Mouse (Mus musculus) embryonic stem cell, embryonic (primary cell): ENCODE measurements around the gene Sdc1.

Source experiments
- CTCF ChIA-PET, 4 experiments: fragments of 300-600 bp in 2 of 4; fragments of 350-600 bp in 2 of 4; sonication (Branson Sonifier 250); formaldehyde crosslinking; loops; one replicate each; lab custom pipeline; 2022; ENCODE audit warnings: inconsistent platforms in 2 of 4; lab: Charles Lee
- POLR2A ChIA-PET, 4 experiments: fragments of 300-600 bp in 2 of 4; fragments of 350-600 bp in 2 of 4; sonication (Branson Sonifier 250); formaldehyde crosslinking; loops; one replicate each; lab custom pipeline; 2022; ENCODE audit warnings: antibody characterized with exemption in 4 of 4, inconsistent platforms in 1 of 4; lab: Charles Lee

The Sdc1 gene

DNA sequence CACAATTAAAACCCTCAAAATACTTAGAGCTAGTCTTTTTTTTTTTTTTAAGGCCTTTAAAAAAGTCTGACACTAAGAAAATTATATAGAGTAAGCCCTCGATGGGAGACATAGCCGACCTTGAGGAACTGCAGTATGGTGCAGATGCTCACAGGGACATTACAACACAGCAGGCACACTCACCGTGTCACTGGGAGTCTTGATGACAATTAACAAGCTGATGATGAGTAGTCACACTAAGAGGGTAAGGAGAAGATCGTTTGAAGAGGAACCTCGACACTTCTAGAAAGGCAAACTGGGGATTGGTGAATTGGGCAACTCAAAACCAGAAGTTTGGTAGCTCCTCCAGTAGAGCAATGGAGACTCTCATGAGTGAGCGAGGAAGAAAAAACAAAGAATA, 60.6 kb downstream of the Sdc1 start:
- ChIA-PET POLR2A (interaction anchor here in 1 of 4 experiments (0.6 kb wide), 1 partner anchor 70 kb away, joined by 3 read pairs; no protein-coding TSS in a partner anchor), CTCF (interaction anchor here in 1 of 4 experiments (0.6 kb wide), 1 partner anchor 170 kb away, joined by 10 read pairs; no protein-coding TSS in a partner anchor)

DNA sequence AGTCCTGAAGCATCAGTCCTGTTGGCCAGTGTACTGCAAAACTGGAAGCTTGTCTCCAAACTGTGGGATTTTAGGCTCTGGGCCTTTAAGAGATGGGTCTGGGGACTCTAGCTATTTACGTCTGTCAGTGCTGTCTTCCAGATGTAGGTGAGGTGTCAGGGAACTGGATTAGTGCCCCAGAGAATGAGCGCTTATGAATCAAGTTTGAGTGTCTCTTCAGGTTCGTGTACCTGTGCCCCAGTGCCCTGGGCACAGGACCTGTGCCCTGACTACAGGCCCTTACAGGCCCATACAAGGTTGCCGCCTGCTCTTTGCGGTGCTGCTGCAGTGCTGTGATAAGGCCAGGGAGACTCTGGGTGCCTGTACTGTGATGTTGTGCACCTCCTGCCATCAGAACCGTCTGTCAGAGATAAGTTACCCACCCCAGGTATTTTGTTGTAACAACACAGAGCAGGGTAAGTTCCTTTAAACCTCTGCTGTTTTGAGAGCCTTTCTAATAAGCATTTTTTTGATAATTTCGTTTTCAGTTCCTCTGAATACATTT, 69.7 kb downstream of the Sdc1 start:
- CTCF ChIA-PET, result no interaction called here
- POLR2A ChIA-PET, result interaction anchor here in 1 of 4 experiments (1.2 kb wide), 1 partner anchor 119 kb away, joined by 3 read pairs; no protein-coding TSS in a partner anchor

DNA sequence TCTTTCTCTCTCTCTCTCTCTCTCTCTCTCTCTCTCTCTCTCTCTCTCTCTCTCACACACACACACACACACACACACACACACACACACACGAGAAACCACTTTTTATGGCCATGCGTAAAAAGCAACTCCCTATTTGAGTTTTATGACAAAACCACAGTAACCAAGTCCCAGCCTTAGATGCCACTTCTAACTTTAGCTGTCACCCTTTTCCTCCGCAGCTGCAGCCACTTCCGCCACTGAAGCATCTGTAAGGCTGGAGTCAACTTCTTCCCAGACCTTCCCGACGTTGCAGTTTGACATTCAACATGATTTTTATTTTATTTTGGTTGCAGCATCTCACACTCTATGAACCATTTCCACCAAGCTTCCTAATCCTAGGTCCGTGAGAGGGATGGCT, 71.6 kb downstream of the Sdc1 start:
- POLR2A ChIA-PET, result interaction anchor here in 1 of 4 experiments (1.0 to 1.4 kb wide), 2 partner anchors 15 to 69 kb away, joined by 3 read pairs; no protein-coding TSS in a partner anchor
- CTCF ChIA-PET, result interaction anchor here in 1 of 4 experiments (0.7 kb wide), 1 partner anchor 330 kb away, joined by 3 read pairs; no protein-coding TSS in a partner anchor
